Mouse (Mus musculus) limb, embryonic 14.5 days (tissue): ENCODE data around the gene Mfap3. TPM values are rescaled to one million over a fixed set of nuclear protein-coding genes. Genes with fewer than 3 reads are reported as not detected.

Experiments
- ATAC-seq: fragments of 200-750 bp; cut with Nextera tagmentation; 2 replicates; pipeline ENCODE4 v1.8.0; 2017; ENCODE audit warnings: low read depth, moderate number of reproducible peaks, moderate TSS enrichment; ENCODE audit not compliant: low FRiP score
- DNase-seq: peaks from one replicate; pipeline ENCODE4 v3.0.0-alpha.2; 2015; ENCODE audit warnings: low spot score
- H3K27ac ChIP-seq: fragments of 300-500 bp; sonication (generic); replicated peaks from 2 replicates; pipeline ENCODE4 v1.5.1; 2014; ENCODE audit warnings: low read depth, mild to moderate bottlenecking, low read length, moderate library complexity, mixed read lengths
- H3K27me3 ChIP-seq: fragments of 300-500 bp; sonication (generic); 2 replicates; pipeline ENCODE4 v1.6.1; 2014; ENCODE audit warnings: low read length, mixed read lengths; ENCODE audit not compliant: control insufficient read depth, insufficient read depth
- H3K36me3 ChIP-seq: fragments of 300-500 bp; sonication (generic); 2 replicates; pipeline ENCODE4 v1.6.1; 2014; ENCODE audit warnings: mild to moderate bottlenecking, low read length, moderate library complexity, mixed read lengths; ENCODE audit not compliant: control insufficient read depth, insufficient read depth
- H3K4me1 ChIP-seq: fragments of 300-500 bp; sonication (generic); 2 replicates; pipeline ENCODE4 v1.6.1; 2014; ENCODE audit warnings: antibody characterized with exemption, low read length, mixed read lengths; ENCODE audit not compliant: control insufficient read depth, insufficient read depth
- H3K4me2 ChIP-seq: fragments of 300-500 bp; sonication (generic); replicated peaks from 2 replicates; pipeline ENCODE4 v1.6.1; 2014; ENCODE audit warnings: low read depth, mild to moderate bottlenecking, low read length, moderate library complexity; ENCODE audit not compliant: severe bottlenecking
- H3K4me3 ChIP-seq: fragments of 300-500 bp; sonication (generic); replicated peaks from 2 replicates; pipeline ENCODE4 v1.5.1; 2014; ENCODE audit warnings: low read length
- H3K9ac ChIP-seq: fragments of 300-500 bp; sonication (generic); 2 replicates; pipeline ENCODE4 v1.6.1; 2014; ENCODE audit warnings: mild to moderate bottlenecking, low read depth, low read length, moderate library complexity; ENCODE audit not compliant: severe bottlenecking
- H3K9me3 ChIP-seq: fragments of 300-500 bp; sonication (generic); 2 replicates; pipeline ENCODE4 v1.6.1; 2016; ENCODE audit warnings: low read length; ENCODE audit not compliant: control insufficient read depth
- POLR2A ChIP-seq: fragments of 200-500 bp; IDR thresholded peaks from 2 replicates; pipeline ENCODE4 v1.8.0; 2012; ENCODE audit warnings: inconsistent platforms, mild to moderate bottlenecking, moderate library complexity, borderline replicate concordance; ENCODE audit not compliant: insufficient read depth, insufficient read length; ENCODE audit errors: extremely low read depth
- WGBS: fragments of 180-500 bp; shearing (Covaris S2); extraction: QIAGEN DNeasy Blood & Tissue Kit; methylation state at CpG from one replicate; pipeline ENCODE4 v1.1.7; 2014; 5-methylcytosine and 5-hydroxymethylcytosine counted together
- polyA plus RNA-seq, 2 experiments: library from polyadenylated mRNA; depleted of rRNA in 1 of 2; stranded (reverse) in 1 of 2; unstranded in 1 of 2; fragments of >200 nt; fragmentation: Nextera tagmentation in 1 of 2; extraction: Ambion mirVana in 1 of 2; gene quantifications; 2 replicates each; pipeline versions ENCODE4 v1.2.1 to v1.2.3; 2012 to 2014

The Mfap3 gene
- polyA plus RNA-seq, 2 experiments: 26.0 to 46.5 TPM

GRCm38 (mm10) chr11:57564564-57564963 is 46.1 kb downstream of the Mfap3 start:
- WGBS: 51% methylated on average over 12 of the region's 12 CpGs
- no peak for TF ChIP-seq POLR2A
- no peak overlapping the region for H3K4me3 ChIP-seq
- no peak overlapping the region for H3K4me2 ChIP-seq
- no peaks in the 10 kb centered on the region for H3K27me3 ChIP-seq
- H3K36me3 ChIP-seq: no peaks in the 10 kb centered on the region
- H3K9ac ChIP-seq: no peak overlapping the region
- H3K27ac ChIP-seq: no peak overlapping the region
- peak; percentile 28 for DNase-seq
- H3K9me3 ChIP-seq: no peaks in the 10 kb centered on the region
- no peak for ATAC-seq
- no peaks in the 10 kb centered on the region; the same call in none of the 2 replicates for H3K4me1 ChIP-seq

- no peak for TF ChIP-seq POLR2A
- Histone ChIP-seq H3K27ac (no peak overlapping the region), H3K27me3 (no peaks in the 10 kb centered on the region)
Measured at GRCm38 (mm10) chr11:57566091-57567035, 47.9 kb downstream of the Mfap3 start.

GRCm38 (mm10) chr11:57568950-57569490 is 50.6 kb downstream of the Mfap3 start:
- Histone ChIP-seq H3K27me3 (no peaks in the 10 kb centered on the region), H3K4me2 (no peak overlapping the region), H3K4me3 (no peak overlapping the region), H3K9ac (no peak overlapping the region), H3K27ac (no peak overlapping the region), H3K36me3 (no peaks in the 10 kb centered on the region), H3K9me3 (no peaks in the 10 kb centered on the region), H3K4me1 (no peaks in the 10 kb centered on the region; the same call in none of the 2 replicates)
- WGBS: 91% methylated on average over 2 of the region's 2 CpGs
- ATAC-seq (no peak), DNase-seq (no peak)
- TF ChIP-seq POLR2A: no peak

More at GRCm38 (mm10) chr11:57566091-57567035, 47.9 kb downstream of the Mfap3 start:
- DNase-seq (no peak), ATAC-seq (no peak)
- no peak overlapping the region for H3K4me3 ChIP-seq
- no peak overlapping the region for H3K4me2 ChIP-seq
- H3K4me1 ChIP-seq: no peaks in the 10 kb centered on the region; the same call in none of the 2 replicates
- H3K9ac ChIP-seq: no peak overlapping the region
- 35% methylated on average over 17 of the region's 18 CpGs for WGBS
- no peaks in the 10 kb centered on the region for H3K36me3 ChIP-seq
- no peaks in the 10 kb centered on the region for H3K9me3 ChIP-seq

- Histone ChIP-seq H3K4me1 (peaks cover 6% of the 10 kb centered on the region), H3K36me3 (no peaks in the 10 kb centered on the region), H3K9ac (no peak overlapping the region), H3K27ac (no peak overlapping the region), H3K9me3 (no peaks in the 10 kb centered on the region), H3K4me2 (no peak overlapping the region), H3K4me3 (no peak overlapping the region), H3K27me3 (no peaks in the 10 kb centered on the region)
- no peak for TF ChIP-seq POLR2A
- WGBS: 79% methylated on average over 3 of the region's 3 CpGs
- ATAC-seq: no peak
- no peak for DNase-seq
Measured at GRCm38 (mm10) chr11:57571035-57571434, 52.6 kb downstream of the Mfap3 start.

- peaks cover 6% of the 10 kb centered on the region for H3K4me1 ChIP-seq
- no peak overlapping the region for H3K9ac ChIP-seq
- no peak for TF ChIP-seq POLR2A
- DNase-seq: no peak
- H3K9me3 ChIP-seq: no peaks in the 10 kb centered on the region
- no peak overlapping the region for H3K4me3 ChIP-seq
- ATAC-seq: no peak
- H3K4me2 ChIP-seq: no peak overlapping the region
- 53% methylated on average over 14 of the region's 14 CpGs for WGBS
- H3K27ac ChIP-seq: no peak overlapping the region
- H3K27me3 ChIP-seq: no peaks in the 10 kb centered on the region
- H3K36me3 ChIP-seq: no peaks in the 10 kb centered on the region
Measured at GRCm38 (mm10) chr11:57573686-57574274, 55.3 kb downstream of the Mfap3 start.
